Mouse (Mus musculus): ENCODE results near the gene Copa. TPM values are rescaled to one million over a fixed set of nuclear protein-coding genes. Genes with fewer than 3 reads are reported as not detected.
A peak's percentile ranks its signal among the peaks of the same experiment; 100 is the strongest.

The Copa gene
- total RNA-seq, 2 experiments from 2014 or later = 146 to 154 TPM

- intact Hi-C loops (cut with DNase I) = no loop called here
Observed at GRCm38 (mm10) chr1:172072604-172073003, 9.7 kb upstream of the Copa start.

GRCm38 (mm10) chr1:172077981-172078380, 4.3 kb upstream of the Copa start:
- intact Hi-C loops (cut with DNase I) = no loop called here
- DNase-seq (ENCODE audit: low spot score in 2 of 2) = no peak

More at GRCm38 (mm10) chr1:172072604-172073003, 9.7 kb upstream of the Copa start:
- DNase-seq (ENCODE audit: low spot score in 2 of 2) = no peak

- intact Hi-C loops (cut with DNase I) = no loop called here
Observed at GRCm38 (mm10) chr1:172082899-172083445, 643 bp downstream of the Copa start.

GRCm38 (mm10) chr1:172093522-172093921, 11.2 kb downstream of the Copa start:
- DNase-seq (ENCODE audit: low spot score in 2 of 2) = no peak

More at GRCm38 (mm10) chr1:172082899-172083445, 643 bp downstream of the Copa start:
- no peak for DNase-seq (ENCODE audit: low spot score in 2 of 2)

GRCm38 (mm10) chr1:172094295-172094694, 12.0 kb downstream of the Copa start:
- intact Hi-C loops (cut with DNase I) = no loop called here
- DNase-seq (ENCODE audit: low spot score in 2 of 2) = no peak

More at GRCm38 (mm10) chr1:172093522-172093921, 11.2 kb downstream of the Copa start:
- intact Hi-C loops (cut with DNase I) = no loop called here

GRCm38 (mm10) chr1:172095202-172095601, 12.9 kb downstream of the Copa start:
- intact Hi-C loops (cut with DNase I) = no loop called here
- no peak for DNase-seq (ENCODE audit: low spot score in 2 of 2)

- no peak for DNase-seq (ENCODE audit: low spot score in 2 of 2)
- intact Hi-C loops (cut with DNase I) = no loop called here
Observed at GRCm38 (mm10) chr1:172099325-172100033, 17.1 kb downstream of the Copa start.

GRCm38 (mm10) chr1:172103619-172104018, 21.3 kb downstream of the Copa start:
- no peak for DNase-seq (ENCODE audit: low spot score in 2 of 2)
- intact Hi-C loops (cut with DNase I) = no loop called here

- intact Hi-C loops (cut with DNase I) = no loop called here
- no peak for DNase-seq (ENCODE audit: low spot score in 2 of 2)
Observed at GRCm38 (mm10) chr1:172105101-172105500, 22.8 kb downstream of the Copa start.

GRCm38 (mm10) chr1:172107777-172108477, 25.6 kb downstream of the Copa start:
- DNase-seq (ENCODE audit: low spot score in 2 of 2) = no peak
- intact Hi-C loops (cut with DNase I) = no loop called here

- peak in 1 of 2 experiments; percentile 69 for DNase-seq (ENCODE audit: low spot score in 2 of 2)
- intact Hi-C loops (cut with DNase I) = no loop called here
Observed at GRCm38 (mm10) chr1:172116948-172117347, 34.6 kb downstream of the Copa start.

GRCm38 (mm10) chr1:172119100-172119499, 36.8 kb downstream of the Copa start:
- DNase-seq (ENCODE audit: low spot score in 2 of 2) = no peak
- intact Hi-C loops (cut with DNase I) = loop anchor here (1.0 kb wide), 1 partner anchor 191 kb away; no protein-coding TSS in a partner anchor

- peak; percentile 39 to 63 for DNase-seq (ENCODE audit: low spot score in 2 of 2)
- intact Hi-C loops (cut with DNase I) = loop anchor here (1.0 kb wide), 1 partner anchor 191 kb away; no protein-coding TSS in a partner anchor
Observed at GRCm38 (mm10) chr1:172119720-172120119, 37.4 kb downstream of the Copa start.

GRCm38 (mm10) chr1:172122671-172123070, 40.3 kb downstream of the Copa start:
- no peak for DNase-seq (ENCODE audit: low spot score in 2 of 2)
- intact Hi-C loops (cut with DNase I) = no loop called here

GRCm38 (mm10) chr1:172124572-172124971, 42.2 kb downstream of the Copa start:
- intact Hi-C loops (cut with DNase I) = no loop called here

GRCm38 (mm10) chr1:172126376-172127347, 44.3 kb downstream of the Copa start, which contains the start of gene Pex19:
TSS of gene Pex19 (plus strand) at chr1:172126755.
- intact Hi-C loops (cut with DNase I) = loop anchor here (2.0 to 5.0 kb wide), 2 partner anchors 22 to 79 kb away; partner anchors contain the start of gene Dcaf8
- peak; percentile 76 to 82 for DNase-seq (ENCODE audit: low spot score in 2 of 2)

More at GRCm38 (mm10) chr1:172124572-172124971, 42.2 kb downstream of the Copa start:
- DNase-seq (ENCODE audit: low spot score in 2 of 2) = no peak

GRCm38 (mm10) chr1:172127487-172127886, 45.2 kb downstream of the Copa start:
- no peak for DNase-seq (ENCODE audit: low spot score in 2 of 2)
- intact Hi-C loops (cut with DNase I) = loop anchor here (2.0 to 5.0 kb wide), 2 partner anchors 21 to 80 kb away; partner anchors contain the start of gene Dcaf8

GRCm38 (mm10) chr1:172128563-172128962, 46.2 kb downstream of the Copa start:
- intact Hi-C loops (cut with DNase I) = loop anchor here (5.0 kb wide), 1 partner anchor 81 kb away; no protein-coding TSS in a partner anchor

GRCm38 (mm10) chr1:172129108-172129507, 46.8 kb downstream of the Copa start:
- DNase-seq (ENCODE audit: low spot score in 2 of 2) = peak; percentile 42 to 52
- intact Hi-C loops (cut with DNase I) = loop anchor here (5.0 kb wide), 1 partner anchor 82 kb away; no protein-coding TSS in a partner anchor

More at GRCm38 (mm10) chr1:172128563-172128962, 46.2 kb downstream of the Copa start:
- no peak for DNase-seq (ENCODE audit: low spot score in 2 of 2)

Measured in left cerebral cortex, postnatal 25 days (tissue).